Mouse (Mus musculus) E14TG2a.4 (cell line): ENCODE results near the gene H2-Ab1.
"Not testable (repeated sequence)": the region's sequence is repeated elsewhere in the genome, so short reads cannot be mapped to it uniquely, and the experiment has no call there.

ENCODE experiments used
- H3K27me3 ChIP-seq: 2 replicates; pipeline ENCODE4 v1.6.1; 2014; ENCODE audit warnings: low read length, control low read depth; ENCODE audit not compliant: insufficient read depth
- H3K36me3 ChIP-seq: 2 replicates; pipeline ENCODE4 v1.6.1; 2014; ENCODE audit warnings: low read length, control low read depth; ENCODE audit not compliant: insufficient read depth
- H3K4me1 ChIP-seq: replicated peaks from 2 replicates; pipeline ENCODE4 v1.6.1; 2014; ENCODE audit warnings: low read depth, low read length, control low read depth
- H3K4me3 ChIP-seq: replicated peaks from 2 replicates; pipeline ENCODE4 v1.5.1; 2014; ENCODE audit warnings: mild to moderate bottlenecking, low read length
- H3K9me3 ChIP-seq: 2 replicates; pipeline ENCODE4 v1.6.1; 2014; ENCODE audit warnings: low read length, control low read depth
- CTCF ChIP-seq: conservative IDR thresholded peaks from 2 replicates; pipeline ENCODE4 v1.5.1; 2014; ENCODE audit warnings: low read length
- NANOG ChIP-seq: IDR thresholded peaks from 2 replicates; pipeline ENCODE4 v1.6.1; 2014; ENCODE audit warnings: borderline replicate concordance, low read length, mixed read lengths
- POU5F1 ChIP-seq: IDR thresholded peaks from 2 replicates; pipeline ENCODE4 v1.6.1; 2014; ENCODE audit warnings: low read length, borderline replicate concordance

Gene H2-Ab1

GRCm38 (mm10) chr17:34303789-34304188 lies 46.3 kb downstream of the H2-Ab1 start:
- Histone ChIP-seq H3K9me3 (no peaks in the 10 kb centered on the region), H3K27me3 (0 out of 2 replicates have a peak, but pooled peaks cover 3% of the 10 kb centered on the region), H3K36me3 (no peaks in the 10 kb centered on the region), H3K4me1 (peaks cover 8% of the 10 kb centered on the region), H3K4me3 (no peak overlapping the region)
- TF ChIP-seq CTCF (no peak), NANOG (no peak), POU5F1 (no peak)

GRCm38 (mm10) chr17:34304751-34305150 lies 47.3 kb downstream of the H2-Ab1 start:
- Histone ChIP-seq H3K27me3 (0 out of 2 replicates have a peak, but pooled peaks cover 3% of the 10 kb centered on the region), H3K36me3 (no peaks in the 10 kb centered on the region), H3K4me1 (peaks cover 3% of the 10 kb centered on the region; the same call in 1 of the 2 replicates), H3K9me3 (peaks cover 6% of the 10 kb centered on the region), H3K4me3 (no peak overlapping the region)
- TF ChIP-seq NANOG, result no peak

- TF ChIP-seq CTCF, result no peak
- no peak for TF ChIP-seq NANOG
- no peak for TF ChIP-seq POU5F1
- Histone ChIP-seq H3K9me3 (peaks cover 14% of the 10 kb centered on the region), H3K4me1 (peaks cover 3% of the 10 kb centered on the region; the same call in 1 of the 2 replicates), H3K27me3 (0 out of 2 replicates have a peak, but pooled peaks cover 3% of the 10 kb centered on the region), H3K4me3 (no peak within 1 kb of the TSS), H3K36me3 (no peaks in the 10 kb centered on the region)
Observed at GRCm38 (mm10) chr17:34305380-34306030, 48.0 kb downstream of the H2-Ab1 start, which contains the start of gene H2-Eb1. H2-Eb1 (plus strand) TSS chr17:34305867.

- peaks cover 3% of the 10 kb centered on the region; the same call in 1 of the 2 replicates for H3K4me1 ChIP-seq
- H3K36me3 ChIP-seq, result no peaks in the 10 kb centered on the region
- 0 out of 2 replicates have a peak, but pooled peaks cover 3% of the 10 kb centered on the region for H3K27me3 ChIP-seq
- peaks cover 23% of the 10 kb centered on the region for H3K9me3 ChIP-seq
- TF ChIP-seq NANOG, result no peak
- H3K4me3 ChIP-seq, result no peak overlapping the region
Observed at GRCm38 (mm10) chr17:34306407-34306806, 48.9 kb downstream of the H2-Ab1 start.

- no peaks in the 10 kb centered on the region for H3K36me3 ChIP-seq
- TF ChIP-seq CTCF, result no peak
- TF ChIP-seq NANOG, result no peak
- TF ChIP-seq POU5F1, result no peak
- H3K4me1 ChIP-seq, result peaks cover 3% of the 10 kb centered on the region; the same call in 1 of the 2 replicates
- no peak overlapping the region for H3K4me3 ChIP-seq
- H3K27me3 ChIP-seq, result 0 out of 2 replicates have a peak, but pooled peaks cover 3% of the 10 kb centered on the region
- peaks cover 29% of the 10 kb centered on the region for H3K9me3 ChIP-seq
Observed at GRCm38 (mm10) chr17:34307216-34307615, 49.7 kb downstream of the H2-Ab1 start.

GRCm38 (mm10) chr17:34308161-34308560 lies 50.7 kb downstream of the H2-Ab1 start:
- 0 out of 2 replicates have a peak, but pooled peaks cover 3% of the 10 kb centered on the region for H3K27me3 ChIP-seq
- H3K4me1 ChIP-seq, result peaks cover 3% of the 10 kb centered on the region; the same call in 1 of the 2 replicates
- peaks cover 29% of the 10 kb centered on the region for H3K9me3 ChIP-seq
- TF ChIP-seq POU5F1, result no peak
- TF ChIP-seq NANOG, result no peak
- no peak for TF ChIP-seq CTCF
- no peak overlapping the region for H3K4me3 ChIP-seq
- H3K36me3 ChIP-seq, result no peaks in the 10 kb centered on the region

GRCm38 (mm10) chr17:34309225-34309624 lies 51.7 kb downstream of the H2-Ab1 start:
- TF ChIP-seq POU5F1, result no peak
- Histone ChIP-seq H3K27me3 (peaks cover 7% of the 10 kb centered on the region), H3K9me3 (peaks cover 29% of the 10 kb centered on the region), H3K4me3 (peak overlapping the region; percentile 68), H3K36me3 (no peaks in the 10 kb centered on the region), H3K4me1 (peaks cover 7% of the 10 kb centered on the region)

GRCm38 (mm10) chr17:34309683-34310385 lies 52.3 kb downstream of the H2-Ab1 start:
- H3K27me3 ChIP-seq, result peaks cover 13% of the 10 kb centered on the region
- H3K36me3 ChIP-seq, result no peaks in the 10 kb centered on the region
- H3K9me3 ChIP-seq, result peaks cover 29% of the 10 kb centered on the region
- TF ChIP-seq CTCF, result no peak
- TF ChIP-seq POU5F1, result no peak
- no peak for TF ChIP-seq NANOG
- peak overlapping the region; percentile 68 for H3K4me3 ChIP-seq
- H3K4me1 ChIP-seq, result peaks cover 12% of the 10 kb centered on the region

- H3K4me3 ChIP-seq, H3K36me3 ChIP-seq: not testable (repeated sequence)
- H3K9me3 ChIP-seq, result peaks cover 29% of the 10 kb centered on the region
- H3K4me1 ChIP-seq, result peaks cover 12% of the 10 kb centered on the region
- peaks cover 19% of the 10 kb centered on the region for H3K27me3 ChIP-seq
Observed at GRCm38 (mm10) chr17:34310526-34310925, 53.0 kb downstream of the H2-Ab1 start.
